Mouse (Mus musculus) right cerebral cortex, postnatal 10 days (tissue): ENCODE measurements at regions not wholly inside any gene's neighbourhood (a gene's known extent, or its start where the extent isn't known, plus 50 kb on each side); places are given as distances from the start of the nearest gene placed in this dataset.

Experiments used
- DNase-seq, 2 experiments: peaks; one replicate each; pipeline ENCODE4 v3.0.0; 2021; ENCODE audit warnings: low spot score in 2 of 2

DNA sequence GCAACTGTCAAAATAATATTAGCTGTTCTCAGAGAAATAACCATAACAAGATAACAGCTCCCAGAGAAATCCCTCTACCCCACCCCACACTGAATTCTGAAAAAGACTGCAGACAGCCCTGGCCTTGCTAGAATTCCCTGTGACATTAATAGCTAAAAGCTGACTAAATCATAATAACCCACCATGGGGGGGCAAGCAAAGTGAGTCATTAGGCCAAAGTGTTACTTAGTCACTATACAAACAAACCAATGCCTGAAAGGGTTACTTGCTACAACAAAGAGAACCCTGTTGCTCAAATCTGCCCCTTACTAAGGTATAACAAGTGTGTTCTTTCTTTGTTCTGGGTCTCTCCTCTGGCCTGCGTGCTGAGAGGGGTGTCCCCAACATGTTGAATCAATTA, 609.1 kb upstream of the Ppp6c start:
- DNase-seq, result no peak

DNA sequence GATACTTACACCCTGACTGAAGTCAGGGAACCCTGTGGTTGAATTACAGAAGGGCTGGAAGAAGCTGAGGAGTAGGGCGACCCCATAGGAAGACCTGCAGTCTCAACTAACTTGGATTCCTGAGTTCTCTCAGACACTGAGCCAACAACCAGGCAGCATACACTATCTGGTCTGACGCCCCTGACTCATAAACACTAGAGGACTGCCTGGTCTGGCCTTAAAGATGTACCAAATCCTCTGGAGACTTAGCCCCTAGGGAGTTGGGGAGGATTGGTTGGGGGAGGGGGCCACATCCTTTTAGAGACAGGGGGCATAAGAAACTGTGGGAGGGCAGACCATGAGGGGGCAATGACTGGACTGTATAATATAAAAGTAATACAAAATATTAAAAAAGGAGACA, 597.6 kb upstream of the Ppp6c start:
- no peak for DNase-seq

DNA sequence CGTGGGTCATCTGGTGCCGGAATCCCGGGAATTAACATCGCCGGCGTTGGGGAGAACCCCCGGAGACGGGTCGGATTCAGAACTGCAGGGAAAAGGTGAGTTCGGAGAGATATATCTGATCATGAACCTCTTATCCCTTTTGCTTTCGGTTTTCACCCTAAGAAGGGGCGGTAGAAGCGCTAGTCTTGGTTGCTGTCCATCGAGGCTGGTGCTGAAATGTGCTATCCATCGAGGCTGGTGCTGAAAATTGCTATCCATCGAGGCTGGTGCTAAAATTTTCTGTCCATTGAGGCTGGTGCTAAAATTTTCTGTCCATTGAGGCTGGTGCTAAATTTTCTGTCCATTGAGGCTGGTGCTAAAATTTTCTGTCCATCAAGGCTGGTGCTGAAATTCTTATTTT, 580.4 kb upstream of the Ppp6c start:
- DNase-seq, result peak in 1 of 2 experiments; percentile 19
